Mouse (Mus musculus): ENCODE data around the gene Pet2.

Pet2 gene

DNA sequence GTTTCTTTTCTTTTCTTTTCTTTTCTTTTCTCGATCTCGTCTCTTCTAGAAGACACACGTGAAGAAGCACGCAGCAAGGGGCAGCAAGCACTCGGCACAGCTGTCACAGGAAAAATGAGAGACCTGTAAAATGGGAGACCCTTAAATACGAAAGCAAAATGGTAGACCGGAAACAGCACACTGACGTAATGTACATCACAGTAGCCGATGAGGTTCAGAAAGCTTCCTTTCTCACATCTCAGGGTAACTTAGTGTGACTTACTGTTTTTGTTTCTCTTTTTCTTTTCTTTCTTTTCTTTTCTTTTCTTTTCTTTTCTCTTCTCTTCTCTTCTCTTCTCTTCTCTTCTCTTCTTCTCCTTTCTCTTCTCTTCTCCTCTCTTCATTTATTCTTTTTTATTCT, at the start of gene Pet2:
TSS of gene Pet2 (minus strand) at position 101 of the 400 bp plus-strand sequence.
- no peak for DNase-seq
